Mouse (Mus musculus) adrenal gland, postnatal 36 days (tissue): Measurements from ENCODE around the gene Ttc9b. TPM values are rescaled to one million over a fixed set of nuclear protein-coding genes. Genes with fewer than 3 reads are reported as not detected.

Experiments
- DNase-seq, 2 experiments: peaks; one replicate each; pipeline ENCODE4 v3.0.0; 2021; ENCODE audit warnings: mixed read lengths in 1 of 2
- total RNA-seq, 2 experiments: library from RNA; stranded (reverse); gene quantifications; 2 replicates each; pipeline ENCODE4 v1.2.3; 2021

Gene Ttc9b
- total RNA-seq, 2 experiments from 2014 or later, result 0.13 TPM; not detected in 1

- DNase-seq, result no peak
These were observed 34.1 kb downstream of the Ttc9b start for GRCm38 (mm10) chr7:27687836-27688235.

GRCm38 (mm10) chr7:27688246-27688788 is 34.6 kb downstream of the Ttc9b start:
- no peak for DNase-seq

- peak; percentile 93 for DNase-seq
These were observed 35.3 kb downstream of the Ttc9b start, which contains the start of gene Zfp607b for GRCm38 (mm10) chr7:27688815-27689612. Gene Zfp607b (plus strand): TSS chr7:27689340.

- peak; percentile 22 to 31 for DNase-seq
These were observed 37.4 kb downstream of the Ttc9b start for GRCm38 (mm10) chr7:27691076-27691475.

GRCm38 (mm10) chr7:27696711-27697110 is 43.0 kb downstream of the Ttc9b start:
- no peak for DNase-seq

Other genes with a start within 250 kb of the Ttc9b start
- under 1 TPM; 0.59 to 0.83 TPM for gene Sptbn4, start 206.2 kb upstream of the Ttc9b start, total RNA-seq
- gene Blvrb, start 205.9 kb upstream of the Ttc9b start, total RNA-seq, result 10 to 100 TPM; 42.4 to 45.6 TPM
- gene Sertad3, start 180.1 kb upstream of the Ttc9b start, total RNA-seq, result 10 to 100 TPM; 15.9 to 16.3 TPM
- 10 to 100 TPM; 30.0 to 38.4 TPM for gene Sertad1, start 167.0 kb upstream of the Ttc9b start, total RNA-seq
- gene Prx, start 154.6 kb upstream of the Ttc9b start, total RNA-seq, result 1 to 10 TPM; 2.1 to 3.2 TPM
- gene Hipk4, start 130.6 kb upstream of the Ttc9b start, total RNA-seq, result under 1 TPM; 0.23 to 0.26 TPM
- 100 to 1,000 TPM; 106 to 146 TPM for gene Pld3, start 100.7 kb upstream of the Ttc9b start, total RNA-seq
- 10 to 100 TPM; 15.0 to 15.8 TPM for gene 2310022A10Rik, start 100.7 kb upstream of the Ttc9b start, total RNA-seq
- 100 to 1,000 TPM; 201 to 243 TPM for gene Akt2, start 62.4 kb upstream of the Ttc9b start, total RNA-seq
- 10 to 100 TPM; 29.6 to 32.0 TPM for gene Map3k10, start 20.7 kb downstream of the Ttc9b start, total RNA-seq
- 1 to 10 TPM; 1.2 to 2.3 TPM for gene Zfp607b, start 35.4 kb downstream of the Ttc9b start, total RNA-seq
- gene Zfp60, start 77.5 kb downstream of the Ttc9b start, total RNA-seq, result 10 to 100 TPM; 13.2 to 14.5 TPM
- 1 to 10 TPM; 7.1 to 7.7 TPM for gene Zfp626, start 153.3 kb downstream of the Ttc9b start, total RNA-seq
- gene Zfp59, start 184.7 kb downstream of the Ttc9b start, total RNA-seq, result 1 to 10 TPM; 3.1 to 4.1 TPM
- 1 to 10 TPM; 4.6 to 5.4 TPM for gene Zfp607a, start 203.6 kb downstream of the Ttc9b start, total RNA-seq